Mouse (Mus musculus): Measurements from ENCODE around the gene Olfr469.
"Not testable (repeated sequence)": the region's sequence is repeated elsewhere in the genome, so short reads cannot be mapped to it uniquely, and the experiment has no call there.

- TF ChIP-seq CTCF, POLR2A (IDR thresholded peaks at IDR 0.05; ENCODE audit: extremely low read depth, insufficient read depth, low read length): not testable (repeated sequence)
Measured at GRCm38 (mm10) chr7:107847390-107847789, 22.0 kb upstream of the Olfr469 start, which contains the start of gene Olfr470.

Data from cortical plate, adult 2 months (tissue).